Mouse (Mus musculus) CD8-positive naive resting alpha-beta T cell, adult 2 months (primary cell): ENCODE measurements at regions not wholly inside any gene's neighbourhood (a gene's known extent, or its start where the extent isn't known, plus 50 kb on each side); places are given as distances from the start of the nearest gene placed in this dataset.

ENCODE experiments used
- DNase-seq, 2 experiments: peaks; one replicate each; pipeline ENCODE4 v3.0.0; 2022; ENCODE audit warnings: low read depth in 2 of 2, low spot score in 2 of 2

DNA sequence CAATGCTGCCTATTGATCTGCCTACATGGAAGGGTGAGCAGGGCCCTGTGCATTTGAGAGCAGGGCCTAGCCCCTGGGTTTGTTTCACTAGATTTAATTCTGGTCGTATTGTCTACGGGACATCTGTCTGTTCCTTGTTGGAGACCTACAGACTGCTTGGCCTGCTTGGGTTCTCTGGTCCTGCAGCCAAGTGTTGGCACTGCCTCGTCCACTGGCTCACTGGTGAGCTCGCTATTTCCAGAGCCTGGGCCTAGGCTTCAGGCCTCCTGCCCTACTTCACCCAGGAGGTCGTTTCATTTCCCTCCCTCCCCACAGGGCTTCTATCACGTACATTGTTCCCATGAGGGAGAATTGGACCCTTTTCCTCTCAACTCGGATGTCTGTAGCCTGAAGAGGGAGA, 62.2 kb upstream of the Blcap start:
- DNase-seq, result no peak

DNA sequence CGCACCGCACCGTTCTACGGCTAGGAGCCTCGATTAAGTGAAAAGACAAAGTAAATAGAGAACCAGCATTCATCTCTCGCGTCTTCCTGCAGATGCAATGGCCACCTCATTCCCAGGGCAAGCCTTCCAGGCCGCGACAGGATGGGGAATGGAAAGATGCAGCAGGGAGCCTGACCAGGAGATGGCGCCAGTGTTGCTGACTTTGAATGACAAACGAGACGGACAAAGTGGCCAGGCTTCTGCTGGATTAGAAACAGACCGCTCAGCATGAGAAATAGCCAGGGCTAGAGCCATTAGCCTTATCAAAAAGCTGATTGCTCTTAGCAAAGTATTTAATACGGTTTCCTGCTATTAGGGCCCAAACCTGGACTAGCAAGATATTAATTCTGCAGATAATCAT, 64.6 kb upstream of the Blcap start:
- peak in 1 of 2 experiments; percentile 22 for DNase-seq

DNA sequence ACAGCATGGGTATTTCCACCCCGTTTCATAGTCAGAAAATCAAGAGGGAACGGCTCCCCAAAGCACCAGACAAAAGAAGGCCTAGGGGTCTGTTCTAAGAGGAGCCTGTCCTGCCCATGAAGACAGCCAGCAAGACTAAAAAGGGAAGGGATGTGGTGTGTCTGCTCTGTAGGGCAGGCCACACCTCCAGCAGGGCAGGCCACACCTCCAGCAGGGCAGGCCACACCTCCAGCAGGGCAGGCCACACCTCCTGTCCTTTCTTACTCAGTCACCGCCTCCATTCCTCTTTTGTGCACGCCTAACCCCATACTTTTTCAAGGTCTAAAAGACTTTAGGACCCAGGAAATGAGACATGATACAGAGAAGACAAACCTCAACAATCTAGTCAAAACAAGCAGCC, 69.8 kb upstream of the Blcap start:
- DNase-seq, result no peak

DNA sequence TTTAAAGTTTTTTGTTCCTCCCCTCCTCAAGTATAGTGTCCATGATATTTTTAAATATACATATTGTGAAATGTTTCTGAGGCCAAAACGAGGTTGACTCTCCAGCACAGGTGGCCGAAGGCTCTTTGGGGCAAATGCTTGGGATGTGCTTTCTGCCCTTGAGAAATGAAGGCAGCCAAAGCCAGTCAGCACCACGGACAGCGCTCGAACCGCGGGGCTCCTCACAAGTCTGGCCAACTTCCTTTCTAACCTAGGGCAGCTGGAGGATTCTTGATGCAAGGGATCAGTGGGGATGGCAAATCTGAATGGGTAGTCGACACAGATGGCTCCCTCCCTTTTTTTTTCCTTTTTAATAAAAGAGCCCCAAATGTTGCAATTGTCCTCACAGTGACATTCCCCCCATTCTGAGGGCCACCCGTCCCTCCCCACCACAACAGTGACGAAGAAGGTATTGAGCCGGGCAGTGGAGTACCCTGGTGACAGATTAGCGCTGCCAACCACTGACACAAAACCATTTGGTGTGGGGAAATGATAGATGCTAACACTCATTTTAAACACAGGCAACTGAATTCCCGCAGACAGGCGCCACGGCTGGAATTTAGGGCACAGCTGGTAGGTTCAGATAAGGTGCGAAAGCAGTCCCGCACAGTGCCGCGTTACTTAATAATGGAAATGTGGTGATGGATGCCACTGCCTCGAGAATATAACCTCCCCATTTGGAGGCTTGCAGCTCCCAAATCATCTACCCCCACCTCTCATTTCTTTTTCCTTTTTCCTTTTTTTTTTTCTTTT, 73.4 kb upstream of the Ctnnbl1 start:
- DNase-seq, result no peak

DNA sequence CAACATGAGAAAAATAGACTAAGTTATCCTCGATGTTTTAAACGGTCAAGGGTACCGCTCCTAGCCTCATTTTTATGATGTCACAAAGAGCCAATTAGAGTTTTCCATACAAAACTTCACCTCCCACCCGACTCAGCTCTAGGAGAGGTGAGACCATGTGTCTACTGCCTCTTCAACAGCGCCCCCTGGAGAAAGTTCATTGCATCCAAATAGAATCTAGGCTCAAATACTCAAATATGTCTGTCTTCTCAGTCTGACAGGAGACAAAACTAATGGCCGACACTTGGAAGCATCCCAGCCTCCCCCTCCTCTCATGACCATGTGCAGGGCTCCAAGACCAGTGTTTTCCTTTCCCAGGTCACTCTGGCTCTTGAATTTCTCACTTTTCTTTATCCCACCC, 72.7 kb upstream of the Ctnnbl1 start:
- DNase-seq, result no peak

DNA sequence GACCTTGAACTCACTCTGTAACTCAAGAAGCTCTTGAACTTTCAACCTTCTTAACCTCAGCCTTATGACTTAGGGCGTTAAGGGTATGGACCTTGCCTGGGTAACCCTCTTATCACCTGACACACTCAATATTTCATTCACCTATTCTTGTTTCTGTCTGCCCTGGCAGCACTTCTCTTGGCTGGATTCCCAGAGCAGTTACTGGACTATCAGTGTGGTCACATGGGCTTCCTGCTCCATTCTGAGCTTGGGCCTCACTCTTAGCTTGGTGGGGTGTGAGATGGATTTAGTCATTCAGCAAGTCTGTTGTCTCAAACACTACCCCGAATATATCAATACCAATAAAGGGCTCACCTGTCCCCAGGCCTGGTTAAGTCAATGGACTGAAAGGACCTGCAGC, 67.0 kb upstream of the Ctnnbl1 start:
- DNase-seq, result no peak

DNA sequence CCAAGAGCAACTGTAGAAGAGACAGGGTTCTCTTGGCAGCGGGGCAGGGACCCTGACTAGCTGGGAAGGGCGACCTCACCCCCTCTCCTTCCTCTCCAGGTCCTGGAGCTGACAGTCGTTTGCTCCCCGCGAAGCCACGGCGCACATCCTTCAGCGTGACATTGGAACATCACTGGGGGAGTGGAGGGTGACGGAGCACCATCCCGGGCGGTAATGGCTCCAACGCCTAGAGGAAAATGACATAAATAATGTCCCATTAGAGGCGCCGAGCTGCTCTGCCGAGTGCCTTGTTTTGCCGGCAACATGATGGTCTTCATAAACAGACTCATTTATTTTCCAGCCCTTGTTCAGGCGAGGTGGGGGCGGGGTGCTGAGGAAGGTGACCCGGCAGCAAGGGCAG, 62.3 kb upstream of the Ctnnbl1 start:
- DNase-seq, result no peak

DNA sequence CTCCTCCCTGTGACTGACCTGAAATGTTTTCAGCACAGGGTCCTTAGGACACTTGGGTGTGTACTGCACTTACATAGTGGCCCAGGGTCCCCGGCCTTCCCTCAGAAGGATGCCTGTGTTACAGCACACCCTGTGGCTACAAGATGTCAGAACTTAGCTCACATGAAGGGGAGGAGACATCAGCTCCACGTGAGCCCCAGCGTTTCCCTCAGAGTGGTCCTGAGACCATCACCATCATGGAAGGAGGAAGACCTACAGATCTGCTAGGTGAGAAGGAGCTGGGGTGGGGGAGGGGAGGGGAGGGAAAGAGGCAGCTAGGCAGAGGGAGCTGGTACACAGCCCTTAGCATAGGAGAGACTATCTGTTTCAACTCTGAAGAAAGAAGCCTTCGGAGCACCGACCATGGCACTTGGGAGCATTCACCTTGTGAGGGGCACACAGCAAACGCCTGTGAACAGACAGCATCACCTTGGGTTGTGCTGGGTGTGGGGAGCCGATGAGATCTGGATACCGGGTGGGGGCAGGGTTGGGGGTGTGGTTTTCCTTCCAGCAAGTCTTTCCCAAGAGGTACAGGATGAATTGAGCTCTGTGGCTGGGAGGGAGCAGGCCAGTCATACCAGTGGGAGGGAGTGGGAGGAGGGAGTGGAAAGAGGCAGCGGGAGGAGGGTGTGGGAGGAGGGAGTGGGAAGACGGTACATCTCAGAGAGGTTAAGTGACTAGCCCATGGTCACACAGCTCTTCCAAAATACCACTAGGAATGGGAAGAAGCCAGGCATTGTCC, 60.6 kb upstream of the Ctnnbl1 start:
- no peak for DNase-seq

DNA sequence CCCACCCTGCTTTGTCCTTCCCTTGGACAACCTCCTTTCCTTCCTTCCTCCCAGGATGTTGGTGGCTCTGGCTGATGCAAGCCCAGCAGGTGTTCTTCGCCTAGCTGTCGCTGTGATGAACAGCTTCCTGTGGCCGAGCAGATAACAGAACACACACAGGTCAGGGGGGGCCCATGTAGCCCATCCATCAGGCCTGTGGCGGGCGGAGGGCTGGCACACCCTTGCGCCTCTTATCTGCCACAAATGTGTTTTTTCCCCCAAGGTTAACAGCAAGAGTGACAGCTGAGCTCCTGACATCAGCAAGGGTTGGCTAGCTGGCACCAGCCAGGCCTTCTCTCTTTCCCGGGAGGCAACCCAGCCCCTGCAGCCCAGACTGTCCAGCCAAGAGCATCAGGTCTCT, 59.9 kb upstream of the Ctnnbl1 start:
- no peak for DNase-seq

DNA sequence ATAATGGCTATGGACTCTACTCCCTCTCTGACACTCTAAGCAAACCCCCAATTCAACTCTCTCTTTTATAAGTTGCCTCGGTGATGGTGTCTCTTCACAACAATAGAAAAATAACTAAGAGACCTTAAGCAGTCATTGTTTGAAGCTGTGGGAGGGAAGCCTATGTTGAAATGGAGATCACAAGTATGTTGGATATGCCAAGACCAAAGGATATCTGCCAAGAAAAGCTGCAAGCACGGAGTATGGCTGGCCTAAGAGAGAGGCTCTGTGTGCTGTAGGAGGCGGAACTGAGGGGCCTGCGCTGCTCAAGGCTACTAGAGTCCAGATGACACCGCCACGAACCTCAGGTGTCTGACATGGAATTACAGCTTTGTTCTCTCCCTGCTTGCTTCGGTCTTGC, 55.3 kb upstream of the Ctnnbl1 start:
- DNase-seq, result no peak
